In the genomic region with DNA sequence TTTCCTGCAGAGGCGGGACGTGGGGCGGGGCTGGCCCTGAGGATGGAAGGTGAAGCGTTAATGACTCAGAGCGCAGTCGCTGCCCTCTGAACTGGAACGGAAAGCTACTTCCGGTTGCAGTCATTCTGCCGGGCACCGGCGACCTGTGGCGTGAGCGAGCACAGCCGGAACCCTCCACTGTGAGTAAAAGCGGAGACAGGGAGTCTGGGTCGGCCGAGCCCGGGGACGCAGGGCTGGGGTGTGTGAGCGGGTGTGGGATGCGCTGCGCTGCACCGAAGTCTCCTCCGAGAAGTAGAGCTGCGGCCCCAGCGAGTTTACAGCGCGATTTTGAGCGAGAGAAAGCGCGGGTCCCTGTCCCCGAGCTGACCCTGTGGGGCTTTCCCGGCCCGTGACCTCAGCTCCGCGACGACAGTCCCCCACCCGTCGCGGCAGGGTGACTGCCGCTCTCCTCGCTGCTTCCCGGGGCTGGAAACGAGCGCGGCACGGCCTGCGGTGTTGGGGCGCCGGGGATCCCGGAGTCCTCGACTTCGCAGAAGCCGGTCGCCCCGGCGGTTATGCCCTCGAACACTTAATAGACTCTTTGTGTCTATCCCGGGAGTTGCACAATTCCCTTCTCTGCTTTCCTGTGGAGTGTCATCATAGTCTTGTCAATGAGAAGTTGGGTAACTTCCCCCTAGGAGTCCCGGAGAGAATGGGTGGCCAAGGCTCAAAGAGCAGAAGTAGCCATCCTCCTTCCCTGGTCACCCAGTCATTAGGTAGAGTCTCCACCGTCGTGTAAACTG, we compare ENCODE assay signal across 8 mouse cellular contexts. TPM values are rescaled to one million over a fixed set of nuclear protein-coding genes. Genes with fewer than 3 reads are reported as not detected.
A peak's percentile ranks its signal among the peaks of the same experiment; 100 is the strongest.
DNase-seq lines count a peak whose midpoint lies in the region; ATAC-seq lines count a peak whose summit lies in the region.

No protein-coding gene starts in this region.

- H3K4me3 ChIP-seq in hindbrain, embryonic 16.5 days (ENCODE audit: low read length): peak overlapping the region; percentile 67
- peak overlapping the region; percentile 69 for H3K4me3 ChIP-seq in macrophage (ENCODE audit: inconsistent target)

- H3K27ac ChIP-seq in hindbrain, embryonic 16.5 days (ENCODE audit: low read depth, low read length): peak overlapping the region; percentile 73
- H3K27ac ChIP-seq in macrophage: peak overlapping the region; percentile 92

- no peaks in the 10 kb centered on the region for H3K27me3 ChIP-seq in hindbrain, embryonic 16.5 days (replicated peaks; ENCODE audit: control insufficient read depth, insufficient read depth, low read length)

- 0% methylated on average over 57 of the region's 62 CpGs for whole genome bisulfite sequencing in hindbrain, embryonic 16.5 days
- under 1% methylated on average over 56 of the region's 62 CpGs for WGBS in macrophage (ENCODE audit: missing documents)

- no peaks in the 10 kb centered on the region for H3K9me3 ChIP-seq in hindbrain, embryonic 16.5 days (ENCODE audit: control insufficient read depth, low read length)

- no peaks in the 10 kb centered on the region for H3K36me3 ChIP-seq in hindbrain, embryonic 16.5 days (ENCODE audit: control insufficient read depth, insufficient read depth, low read length)
- no peaks in the 10 kb centered on the region for H3K36me3 ChIP-seq in macrophage (ENCODE audit: inconsistent target)

- H3K79me2 ChIP-seq in macrophage (ENCODE audit: inconsistent target): peaks cover 83% of the 10 kb centered on the region

- ATAC-seq in hindbrain, embryonic 16.5 days: peak; percentile 98

- DNase-seq in R1 (ENCODE audit: low read depth, low spot score): peak; percentile 92
- DNase-seq in cerebellum, postnatal 25 days: peak; percentile 88 to 94
- peak; percentile 81 to 86 for DNase-seq in frontal cortex, postnatal 36 days (ENCODE audit: low spot score in 2 of 2)
- DNase-seq in left cerebral cortex, adult 18-20 months (ENCODE audit: low spot score in 2 of 2): peak; percentile 76 to 83
- DNase-seq in right cerebral cortex, adult 18-20 months: peak; percentile 89
- peak; percentile 76 for DNase-seq in urinary bladder, postnatal 10 days (ENCODE audit: low spot score)

- peak overlapping the region; percentile 86 for H3K4me2 ChIP-seq in hindbrain, embryonic 16.5 days (ENCODE audit: low read length)

- peak overlapping the region; percentile 72 for H3K9ac ChIP-seq in hindbrain, embryonic 16.5 days (ENCODE audit: low read depth, low read length)

- H3K4me1 ChIP-seq in hindbrain, embryonic 16.5 days (ENCODE audit: control insufficient read depth, insufficient read depth, low read depth, low read length): peaks cover 8% of the 10 kb centered on the region

RNA-seq across cellular contexts. Expression of a gene that starts 14.8 kb away (rescaled TPM):
- 28.0 and 29.0 TPM in 2 replicates for polyA plus RNA-seq in hindbrain, embryonic 16.5 days (2015; fragmentation: Nextera tagmentation; extraction: Ambion mirVana)
- 10 to 100 TPM; 27.0 to 29.4 TPM for total RNA-seq in left cerebral cortex, adult 18-20 months (2021)
- total RNA-seq in macrophage (2018; cell fraction: chromatin; rRNA removed): 1,000 to 10,000 TPM in 8 of 26 experiments, 100 to 1,000 TPM in 17, 10 to 100 TPM in 1; 83.6 to 2,044 (median 390) TPM
- total RNA-seq in macrophage (2018; cell fraction: cytosol; rRNA removed): 100 to 1,000 TPM in 10 of 26 experiments, 10 to 100 TPM in 16; 41.8 to 248 (median 88.2) TPM
- total RNA-seq in macrophage (2018; cell fraction: nucleus; rRNA removed): 1,000 to 10,000 TPM in 4 of 26 experiments, 100 to 1,000 TPM in 22; 138 to 1,332 (median 438) TPM
- 57.6 to 93.0 TPM (median 61.6 TPM) in 3 replicates for polyA plus RNA-seq in macrophage (2018)

Comparison
In these comparisons a context has a peak if more than half of its experiments do, and no peak if none do; other contexts are left out.
1. Peak in every context shown above with its lines: DNase-seq, ATAC-seq, H3K4me3 ChIP-seq and H3K27ac ChIP-seq.